Mouse (Mus musculus): ENCODE results near the gene Nek5. TPM values are rescaled to one million over a fixed set of nuclear protein-coding genes. Genes with fewer than 3 reads are reported as not detected.

Gene Nek5
- total RNA-seq (2023) = not detected

GRCm38 (mm10) chr8:22124220-22125152 is at the start of gene Nek5:
Nek5 (minus strand) TSS chr8:22125053.

DNA sequence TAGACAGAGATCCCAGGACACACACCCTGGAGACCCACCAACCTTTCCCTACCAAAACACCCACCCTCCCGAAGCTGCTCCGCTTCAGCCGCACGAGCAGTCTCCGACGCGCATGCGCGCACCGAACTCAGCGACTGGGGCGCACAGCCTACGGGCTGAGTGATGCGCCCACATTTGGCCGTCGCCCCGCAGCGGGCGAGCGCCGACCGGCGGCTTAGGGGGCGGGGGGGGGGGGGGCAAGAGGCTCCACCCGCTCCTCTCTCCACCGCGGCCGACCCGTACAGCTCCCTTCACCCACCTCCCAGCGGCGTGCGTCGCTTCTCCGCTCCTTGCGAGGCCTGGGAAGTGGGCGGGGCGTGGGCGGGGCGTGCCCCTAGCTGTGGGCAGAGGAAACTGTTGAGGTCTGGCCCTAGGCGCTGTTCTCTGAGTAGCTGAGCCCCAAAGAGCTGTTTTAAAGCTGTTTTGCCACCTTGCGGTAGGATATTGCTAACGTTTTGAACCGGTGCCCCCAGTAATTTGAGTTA is 41.3 kb upstream of the Nek5 start, which contains the start of gene Nek3:
Gene Nek3 (minus strand): TSS at position 356 of the 524 bp plus-strand sequence.

DNA sequence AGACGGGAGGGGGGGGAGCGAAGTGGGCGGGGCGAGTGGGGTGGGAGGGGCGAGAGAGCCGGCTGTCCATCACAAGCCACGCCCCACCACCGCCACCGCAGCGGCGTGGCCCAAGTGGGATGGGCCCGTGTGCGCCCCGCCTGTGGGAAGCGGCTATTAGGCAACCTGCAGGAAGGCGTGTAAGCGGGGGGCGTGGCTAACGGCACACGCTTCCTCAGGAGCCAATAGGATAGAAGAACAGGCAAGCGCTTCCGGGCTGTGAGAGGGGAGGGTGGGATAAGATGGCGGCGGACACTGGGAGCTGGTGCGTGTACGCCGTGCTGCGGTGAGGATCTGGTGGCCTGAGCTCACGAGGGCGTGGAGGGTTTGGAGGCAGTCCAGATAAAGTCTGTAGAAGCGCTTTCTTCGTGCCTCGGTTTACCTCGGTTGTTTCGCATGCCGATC is 64.4 kb downstream of the Nek5 start, which contains the start of gene Alg11:
Gene Alg11 (plus strand): TSS at position 276 of the 444 bp plus-strand sequence.

GRCm38 (mm10) chr8:22059821-22060445 is 64.9 kb downstream of the Nek5 start, which contains the start of gene Atp7b:
Atp7b (minus strand) TSS chr8:22060305.

Other genes with a start within 250 kb of the Nek5 start
- gene Defb9, start 239.6 kb downstream of the Nek5 start, total RNA-seq (2023) = not detected
- not detected for gene Defb11, start 218.6 kb downstream of the Nek5 start, total RNA-seq (2023)
- not detected for gene Defb15, start 192.3 kb downstream of the Nek5 start, total RNA-seq (2023)
- gene Defb35, start 186.7 kb downstream of the Nek5 start, total RNA-seq (2023) = not detected
- gene Defb13, start 178.3 kb downstream of the Nek5 start, total RNA-seq (2023) = not detected
- gene Fam90a1a, start 166.3 kb downstream of the Nek5 start, total RNA-seq (2023) = not detected
- gene Ccdc70, start 155.3 kb downstream of the Nek5 start, total RNA-seq (2023) = not detected
- gene Atp7b, start 64.7 kb downstream of the Nek5 start, total RNA-seq (2023) = 1 to 10 TPM; 1.1 to 3.2 TPM
- gene Alg11, start 64.3 kb downstream of the Nek5 start, total RNA-seq (2023) = 1 to 10 TPM; 6.8 to 7.3 TPM
- gene Nek3, start 41.4 kb upstream of the Nek5 start, total RNA-seq (2023) = 1 to 10 TPM; 1.0 to 1.3 TPM
- gene Ckap2, start 60.8 kb upstream of the Nek5 start, total RNA-seq (2023) = 10 to 100 TPM; 16.8 to 18.5 TPM
- 10 to 100 TPM; 24.2 to 25.9 TPM for gene Vps36, start 67.8 kb upstream of the Nek5 start, total RNA-seq (2023)
- gene Thsd1, start 102.3 kb upstream of the Nek5 start, total RNA-seq (2023) = under 1 TPM; 0.24 to 0.66 TPM
- gene Tpte, start 158.4 kb upstream of the Nek5 start, total RNA-seq (2023) = not detected